Mouse (Mus musculus): ENCODE data around the gene Zcwpw1. TPM values are rescaled to one million over a fixed set of nuclear protein-coding genes. Genes with fewer than 3 reads are reported as not detected.

Zcwpw1 gene
- 1 to 10 TPM; 3.7 to 5.0 TPM for total RNA-seq (2023)

DNA sequence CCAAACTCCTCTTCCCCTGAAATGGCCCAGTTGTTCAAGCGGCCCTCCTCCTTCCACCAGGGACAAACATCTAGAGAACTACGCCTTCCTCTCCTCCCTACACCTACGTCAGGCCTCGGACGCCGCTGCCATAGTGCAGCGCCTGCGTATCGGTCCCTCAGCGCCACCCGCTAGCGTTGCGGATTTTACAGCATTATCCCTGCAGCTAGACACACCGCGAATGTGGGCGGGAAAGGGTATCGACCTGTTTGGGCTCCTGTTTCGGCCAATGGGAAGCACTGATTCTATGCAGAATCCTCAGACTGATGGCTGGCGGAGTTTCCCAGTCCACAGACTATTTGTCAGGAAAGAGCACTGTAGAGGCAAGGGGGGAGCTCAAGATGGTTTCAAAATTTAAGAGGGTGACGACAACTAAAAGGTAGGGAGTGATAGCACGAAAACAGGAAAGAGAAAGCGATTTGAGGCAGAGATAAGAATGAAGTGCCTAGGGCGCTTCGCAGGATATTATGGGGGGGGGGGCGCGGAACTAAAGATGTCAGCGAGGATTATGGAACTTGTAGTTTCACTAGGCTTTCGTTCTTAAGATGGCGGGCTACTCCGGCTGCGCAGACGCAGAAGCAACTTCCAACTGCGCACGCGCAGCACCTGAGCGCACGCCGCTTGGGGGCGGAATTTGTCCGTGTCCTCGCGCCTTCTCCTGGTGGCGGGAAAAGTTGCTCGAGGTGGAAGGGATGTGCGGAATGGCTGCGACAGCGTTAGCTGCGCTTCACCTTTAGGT, at the start of gene Zcwpw1, which contains the start of gene Mepce:
Zcwpw1 (plus strand) TSS at position 648 of the 778 bp plus-strand sequence.
Mepce (minus strand) TSS at position 505 of the 778 bp plus-strand sequence.

DNA sequence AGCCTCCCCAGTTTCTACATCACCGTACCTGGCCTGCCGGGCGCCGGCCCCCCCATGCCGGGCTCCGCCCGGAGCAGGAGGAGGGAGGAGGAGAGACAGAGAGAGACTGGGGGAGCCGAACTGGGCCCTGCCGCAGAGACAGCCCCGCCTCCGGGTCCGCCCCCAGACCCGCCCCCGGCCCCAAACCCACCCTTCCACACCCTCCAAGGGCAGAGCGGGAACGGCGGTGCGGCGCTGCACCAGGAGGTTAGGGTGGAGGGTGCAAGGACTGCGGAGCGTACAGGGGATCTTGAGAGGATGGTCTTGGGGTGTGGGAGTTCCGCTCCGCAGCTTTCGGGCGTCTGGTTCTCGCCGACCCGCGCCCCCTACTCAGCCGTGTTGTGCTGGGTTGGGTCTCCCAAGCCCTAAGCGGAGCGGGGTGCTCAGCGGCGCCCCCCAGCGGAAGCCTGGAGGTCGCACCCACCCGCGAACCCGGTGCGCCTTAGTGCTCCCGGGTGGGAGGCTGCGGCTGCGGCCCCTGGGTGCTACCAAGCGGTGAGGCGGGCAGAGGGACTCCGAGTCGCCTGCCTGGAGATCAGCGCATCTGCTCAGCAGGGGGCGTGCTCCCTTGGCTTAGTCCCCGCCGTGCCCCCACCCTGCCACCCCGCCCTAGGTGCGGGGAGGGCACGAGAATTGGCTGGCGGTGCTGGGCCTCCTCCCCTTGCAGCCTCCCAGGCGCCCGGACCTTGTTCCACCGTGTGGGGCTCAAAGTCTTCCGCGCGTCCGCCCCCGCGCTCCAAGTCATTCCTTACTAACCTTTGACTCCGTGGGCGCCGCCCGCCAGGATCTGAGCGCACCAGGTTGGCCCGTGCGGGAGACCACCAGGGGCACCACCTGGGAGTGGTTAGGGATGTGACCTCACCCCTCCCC, 46.3 kb upstream of the Zcwpw1 start, which contains the start of gene Nyap1:
Nyap1 (minus strand) TSS at position 585 of the 909 bp plus-strand sequence.

DNA sequence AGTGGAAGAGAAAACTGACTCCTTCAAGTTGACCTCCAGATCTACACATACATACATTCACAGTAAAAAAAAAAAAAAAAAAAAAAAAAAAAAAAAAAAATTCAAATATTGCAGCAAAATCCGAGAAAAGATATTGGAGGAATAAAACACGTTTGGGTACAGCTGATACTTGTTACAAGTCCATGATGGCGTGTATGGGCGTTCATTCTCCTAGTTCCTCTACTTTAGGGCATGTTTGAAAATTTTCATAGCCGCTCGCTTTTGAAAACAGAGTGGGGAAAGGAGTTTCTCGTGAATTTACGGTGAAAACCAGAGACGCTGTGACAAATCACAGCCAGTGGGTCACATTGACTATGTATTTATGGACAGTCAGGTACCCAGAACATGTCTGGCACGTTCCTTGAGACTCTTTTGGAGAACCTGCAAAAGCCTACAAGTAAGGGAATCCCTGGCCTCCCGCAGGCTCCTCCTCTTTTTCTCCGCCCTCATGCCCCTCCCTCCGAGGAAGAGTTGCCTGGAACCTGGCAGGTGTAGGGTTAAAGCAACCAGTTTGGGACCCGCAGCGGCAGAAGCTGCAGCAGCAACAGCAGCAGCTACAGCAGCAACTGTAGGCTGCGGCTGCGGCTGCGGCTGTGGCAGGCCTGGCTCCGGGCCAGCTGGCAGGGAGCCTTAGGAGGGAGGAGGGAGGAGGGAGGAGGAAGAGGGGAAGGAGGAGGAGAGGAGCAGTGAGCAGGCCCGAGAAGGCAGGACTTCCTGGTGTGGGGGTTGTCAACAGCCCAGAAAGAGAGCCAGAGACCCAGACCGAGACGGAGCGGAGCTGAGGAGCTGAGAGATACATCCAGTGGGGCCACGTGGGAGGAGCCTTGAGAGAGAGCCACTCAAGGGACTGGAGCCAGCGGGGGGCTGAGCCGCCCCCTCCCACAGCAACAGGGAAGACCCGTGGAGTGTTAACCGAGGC, 42.1 kb upstream of the Zcwpw1 start, which contains the start of gene Tsc22d4:
Tsc22d4 (plus strand) TSS at position 517 of the 958 bp plus-strand sequence.

DNA sequence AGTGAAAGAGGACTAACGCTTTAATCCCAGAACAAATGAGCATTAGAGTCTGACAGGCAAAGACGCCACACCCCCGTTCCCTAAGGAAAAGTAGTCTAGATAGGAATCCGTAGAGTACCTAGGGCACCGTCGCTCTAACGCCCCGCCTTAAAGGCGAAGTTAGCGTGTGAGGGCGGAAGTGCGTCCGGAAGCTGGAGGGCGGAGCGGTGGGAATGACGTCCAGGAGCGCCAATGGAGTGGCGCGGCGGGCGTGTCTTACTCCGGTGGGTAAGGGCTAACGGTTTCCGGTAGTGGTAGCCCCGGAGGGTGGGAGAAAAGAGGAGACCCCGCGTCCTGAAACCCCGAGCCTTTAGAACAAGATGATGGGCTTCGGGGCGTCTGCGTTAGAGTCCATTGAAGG, 9.0 kb upstream of the Zcwpw1 start, which contains the start of gene Ppp1r35:
Ppp1r35 (plus strand) TSS at position 215 of the 400 bp plus-strand sequence.

DNA sequence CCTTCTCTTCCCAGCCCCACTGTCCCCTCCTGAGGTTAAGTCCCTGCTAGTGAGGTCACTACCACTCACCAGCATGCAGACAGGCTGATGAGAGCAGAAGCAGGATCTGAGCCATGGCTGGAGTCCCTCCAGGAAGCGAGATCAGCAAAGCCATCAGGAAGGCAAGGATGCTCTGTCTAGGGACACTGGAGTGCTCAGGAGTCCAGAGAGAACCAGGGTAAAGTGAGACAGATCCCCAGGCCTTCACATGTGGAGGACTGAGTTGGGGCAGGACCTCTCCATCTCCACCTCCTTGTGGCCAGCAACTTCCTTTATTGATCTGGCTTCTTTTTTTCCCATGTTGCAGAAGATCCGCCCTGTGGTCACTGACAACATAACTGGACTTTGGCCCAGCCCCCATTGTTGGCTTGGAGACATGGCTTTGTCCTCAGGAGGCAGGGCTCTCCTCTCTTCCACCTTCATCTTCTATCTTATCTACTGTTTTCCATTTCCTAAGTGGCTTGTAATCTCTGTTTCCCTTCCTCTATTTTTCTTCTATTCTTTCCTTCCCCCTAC, 48.4 kb downstream of the Zcwpw1 start, which contains the start of gene Pilra:
Pilra (minus strand) TSS at position 316 of the 555 bp plus-strand sequence.

DNA sequence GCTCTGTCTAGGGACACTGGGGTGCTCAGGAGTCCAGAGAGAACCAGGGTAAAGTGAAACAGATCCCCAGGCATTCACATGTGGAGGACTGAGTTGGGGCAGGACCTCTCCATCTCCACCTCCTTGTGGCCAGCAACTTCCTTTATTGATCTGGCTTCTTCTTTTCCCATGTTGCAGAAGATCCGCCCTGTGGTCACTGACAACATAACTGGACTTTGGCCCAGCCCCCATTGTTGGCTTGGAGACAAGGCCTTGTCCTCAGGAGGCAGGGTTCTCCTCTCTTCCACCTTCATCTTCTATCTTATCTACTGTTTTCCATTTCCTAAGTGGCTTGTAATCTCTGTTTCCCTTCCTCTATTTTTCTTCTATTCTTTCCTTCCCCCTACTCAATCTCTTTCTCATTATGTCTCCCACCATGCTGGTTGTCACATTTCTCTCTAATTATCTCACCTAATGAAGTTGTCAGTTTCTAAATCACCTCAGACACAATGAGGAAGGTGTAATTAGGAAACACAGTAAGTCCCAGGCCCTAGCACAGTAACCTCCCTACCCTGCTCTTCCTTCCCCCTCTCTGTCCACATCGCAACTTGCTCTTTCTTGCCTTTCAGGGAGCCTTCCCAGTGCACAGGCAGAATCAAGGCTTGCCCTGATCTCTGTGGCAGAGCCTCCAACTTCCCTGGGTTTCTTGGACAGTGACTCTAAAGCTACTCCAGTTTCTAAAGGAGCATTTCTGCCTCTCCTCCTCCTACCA, 70.5 kb downstream of the Zcwpw1 start, which contains the start of gene Pilrb1:
Pilrb1 (minus strand) TSS at position 147 of the 751 bp plus-strand sequence.

DNA sequence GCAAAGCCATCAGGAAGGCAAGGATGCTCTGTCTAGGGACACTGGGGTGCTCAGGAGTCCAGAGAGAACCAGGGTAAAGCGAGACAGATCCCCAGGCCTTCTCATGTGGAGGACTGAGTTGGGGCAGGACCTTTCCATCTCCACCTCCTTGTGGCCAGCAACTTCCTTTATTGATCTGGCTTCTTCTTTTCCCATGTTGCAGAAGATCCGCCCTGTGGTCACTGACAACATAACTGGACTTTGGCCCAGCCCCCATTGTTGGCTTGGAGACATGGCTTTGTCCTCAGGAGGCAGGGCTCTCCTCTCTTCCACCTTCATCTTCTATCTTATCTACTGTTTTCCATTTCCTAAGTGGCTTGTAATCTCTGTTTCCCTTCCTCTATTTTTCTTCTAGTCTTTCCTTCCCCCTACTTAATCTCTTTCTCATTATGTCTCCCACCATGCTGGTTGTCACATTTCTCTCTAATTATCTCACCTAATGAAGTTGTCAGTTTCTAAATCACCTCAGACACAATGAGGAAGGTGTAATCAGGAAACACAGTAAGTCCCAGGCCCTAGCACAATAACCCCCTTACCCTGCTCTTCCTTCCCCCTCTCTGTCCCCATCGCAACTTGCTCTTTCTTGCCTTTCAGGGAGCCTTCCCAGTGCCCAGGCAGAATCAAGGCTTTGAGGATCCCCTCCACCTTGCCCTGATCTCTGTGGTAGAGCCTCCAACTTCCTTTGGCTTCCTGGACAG, 84.2 kb downstream of the Zcwpw1 start, which contains the start of gene Pilrb2:
Pilrb2 (minus strand) TSS at position 172 of the 737 bp plus-strand sequence.

Other genes starting within 250 kb of the Zcwpw1 start
- gene Actl6b, start 234.3 kb upstream of the Zcwpw1 start, total RNA-seq (2023) = not detected
- not detected for gene Tfr2, start 218.0 kb upstream of the Zcwpw1 start, total RNA-seq (2023)
- gene Mospd3, start 186.7 kb upstream of the Zcwpw1 start, total RNA-seq (2023) = 10 to 100 TPM; 44.1 to 47.4 TPM
- 1 to 10 TPM in 1 of 2 experiments, under 1 TPM in 1; 0.70 to 1.3 TPM for gene Pcolce, start 174.0 kb upstream of the Zcwpw1 start, total RNA-seq (2023)
- not detected for gene Fbxo24, start 158.8 kb upstream of the Zcwpw1 start, total RNA-seq (2023)
- 100 to 1,000 TPM; 230 to 264 TPM for gene Lrch4, start 158.7 kb upstream of the Zcwpw1 start, total RNA-seq (2023)
- gene Gm20605, start 158.6 kb upstream of the Zcwpw1 start, total RNA-seq (2023) = 10 to 100 TPM; 46.8 to 54.6 TPM
- gene Sap25, start 146.5 kb upstream of the Zcwpw1 start, total RNA-seq (2023) = 10 to 100 TPM; 82.6 to 84.7 TPM
- gene Irs3, start 142.1 kb upstream of the Zcwpw1 start, total RNA-seq (2023) = not detected
- gene Agfg2, start 103.1 kb upstream of the Zcwpw1 start, total RNA-seq (2023) = 10 to 100 TPM; 19.8 to 21.9 TPM
- gene Nyap1, start 46.2 kb upstream of the Zcwpw1 start, total RNA-seq (2023) = 1 to 10 TPM in 1 of 2 experiments, under 1 TPM in 1; 0.94 to 1.2 TPM
- gene Tsc22d4, start 42.1 kb upstream of the Zcwpw1 start, total RNA-seq (2023) = 100 to 1,000 TPM; 192 to 213 TPM
- gene Ppp1r35, start 8.9 kb upstream of the Zcwpw1 start, total RNA-seq (2023) = 10 to 100 TPM; 19.3 to 22.4 TPM
- gene Mepce, start 143 bp upstream of the Zcwpw1 start, total RNA-seq (2023) = 10 to 100 TPM; 45.3 to 50.6 TPM
- 100 to 1,000 TPM; 435 to 464 TPM for gene Pilra, start 48.5 kb downstream of the Zcwpw1 start, total RNA-seq (2023)
- gene Pilrb1, start 70.3 kb downstream of the Zcwpw1 start, total RNA-seq (2023) = 100 to 1,000 TPM; 320 to 398 TPM
- 100 to 1,000 TPM; 304 to 357 TPM for gene Pilrb2, start 84.0 kb downstream of the Zcwpw1 start, total RNA-seq (2023)
- gene Cyp3a13, start 133.8 kb downstream of the Zcwpw1 start, total RNA-seq (2023) = not detected
- gene Gjc3, start 175.3 kb downstream of the Zcwpw1 start, total RNA-seq (2023) = not detected
- gene Azgp1, start 193.7 kb downstream of the Zcwpw1 start, total RNA-seq (2023) = not detected
- not detected for gene Smok3a, start 233.5 kb downstream of the Zcwpw1 start, total RNA-seq (2023)
- not detected for gene Smok3b, start 233.6 kb downstream of the Zcwpw1 start, total RNA-seq (2023)